14 mouse cellular contexts compared by ENCODE assay signal in genomic region chr6:4561621-4562020, GRCm38 (mm10). TPM values are rescaled to one million over a fixed set of nuclear protein-coding genes. Genes with fewer than 3 reads are reported as not detected.
DNase-seq lines count a peak whose midpoint lies in the region; ATAC-seq and TF ChIP-seq lines count a peak whose summit lies in the region.
"Had no signal": no experiment of that assay in that cellular context is flagged by ENCODE, and none has a peak within 500 bp of the region (broad histone marks: within the 10 kb centered on the region; RNA-seq: fewer than 3 reads in every experiment).

No protein-coding gene starts in this region.

- H3K4me2 ChIP-seq in kidney, embryonic 15.5 days: peak overlapping the region; percentile 18; the same call in 1 of the 2 replicates
- no peak overlapping the region for H3K4me2 ChIP-seq in embryonic facial prominence, embryonic 11.5 days (ENCODE audit: low read depth, low read length)
- H3K4me2 ChIP-seq in limb, embryonic 11.5 days (ENCODE audit: low read depth, severe bottlenecking): 0 out of 2 replicates have a peak overlapping the region, but pooled peaks have one; percentile 7
- H3K4me2 ChIP-seq: forebrain, embryonic 13.5 days; liver, embryonic 11.5 days; midbrain, embryonic 12.5 days had no signal

- peaks cover 25% of the 10 kb centered on the region for H3K4me1 ChIP-seq in kidney, embryonic 15.5 days
- peaks cover 3% of the 10 kb centered on the region; the same call in 1 of the 2 replicates for H3K4me1 ChIP-seq in embryonic facial prominence, embryonic 11.5 days (ENCODE audit: control insufficient read depth, insufficient read depth, low read length)
- peaks cover 32% of the 10 kb centered on the region for H3K4me1 ChIP-seq in limb, embryonic 11.5 days (ENCODE audit: control insufficient read depth, insufficient read depth, low read length)

- no peak for TF ChIP-seq CTCF in gastrocnemius, adult 2 months (IDR thresholded peaks at IDR 0.05)

- H3K27ac ChIP-seq in gastrocnemius, adult 2 months: 0 out of 2 replicates have a peak overlapping the region, but pooled peaks have one; percentile 38
- H3K27ac ChIP-seq in kidney, embryonic 15.5 days: peak overlapping the region; percentile 34; the same call in 1 of the 2 replicates
- H3K27ac ChIP-seq in embryonic facial prominence, embryonic 11.5 days (replicated peaks; ENCODE audit: low read depth, low read length): peak overlapping the region; percentile 59
- peak overlapping the region; percentile 85 for H3K27ac ChIP-seq in limb, embryonic 11.5 days (replicated peaks; ENCODE audit: low read depth, low read length)
- H3K27ac ChIP-seq: forebrain, embryonic 13.5 days; left cerebral cortex, adult 2 months; midbrain, embryonic 12.5 days had no signal

- ATAC-seq in kidney, embryonic 15.5 days (replicated peaks; ENCODE audit: low FRiP score): no peak; the same call in 1 of the 2 replicates
- ATAC-seq in embryonic facial prominence, embryonic 11.5 days (replicated peaks; ENCODE audit: insufficient number of reproducible peaks, low FRiP score, low TSS enrichment, low read depth): peak; percentile 35; the same call in 1 of the 2 replicates
- ATAC-seq in limb, embryonic 11.5 days (ENCODE audit: insufficient number of reproducible peaks, low FRiP score, low TSS enrichment, low read depth): no peak
- ATAC-seq in erythroid progenitor cell, adult 5-6 weeks (replicated peaks; ENCODE audit: low FRiP score, poor library complexity, severe bottlenecking): no peak
- ATAC-seq: forebrain, embryonic 13.5 days; inflammation-experienced regulatory T-cells, adult 6 months had no signal

- H3K9ac ChIP-seq in kidney, embryonic 15.5 days: no peak overlapping the region
- no peak overlapping the region for H3K9ac ChIP-seq in embryonic facial prominence, embryonic 11.5 days (replicated peaks; ENCODE audit: low read length)
- no peak overlapping the region for H3K9ac ChIP-seq in limb, embryonic 11.5 days (ENCODE audit: low read length)
- H3K9ac ChIP-seq: forebrain, embryonic 13.5 days; midbrain, embryonic 12.5 days had no signal

- H3K4me3 ChIP-seq in gastrocnemius, adult 2 months: no peak overlapping the region
- no peak overlapping the region for H3K4me3 ChIP-seq in kidney, embryonic 15.5 days (replicated peaks)
- H3K4me3 ChIP-seq in embryonic facial prominence, embryonic 11.5 days (ENCODE audit: low read depth, low read length): no peak overlapping the region
- H3K4me3 ChIP-seq in limb, embryonic 11.5 days (ENCODE audit: low read depth, low read length): no peak overlapping the region
- H3K4me3 ChIP-seq: forebrain, embryonic 13.5 days; left cerebral cortex, adult 2 months; midbrain, embryonic 12.5 days had no signal

- intact Hi-C loops in gastrocnemius, adult 2 months (cut with DNase I): no loop called here

- no peaks in the 10 kb centered on the region for H3K36me3 ChIP-seq in kidney, embryonic 15.5 days
- H3K36me3 ChIP-seq in embryonic facial prominence, embryonic 11.5 days (replicated peaks; ENCODE audit: control insufficient read depth, insufficient read depth, low read depth, low read length): no peaks in the 10 kb centered on the region; the same call in 1 of the 2 replicates
- no peaks in the 10 kb centered on the region for H3K36me3 ChIP-seq in limb, embryonic 11.5 days (ENCODE audit: control insufficient read depth, insufficient read depth, low read length)
- H3K36me3 ChIP-seq: midbrain, embryonic 12.5 days had no signal

- no peaks in the 10 kb centered on the region for H3K9me3 ChIP-seq in kidney, embryonic 15.5 days (replicated peaks)
- H3K9me3 ChIP-seq in embryonic facial prominence, embryonic 11.5 days (replicated peaks; ENCODE audit: control insufficient read depth, low read length): no peaks in the 10 kb centered on the region
- no peaks in the 10 kb centered on the region for H3K9me3 ChIP-seq in limb, embryonic 11.5 days (ENCODE audit: control insufficient read depth, low read length)
- H3K9me3 ChIP-seq: forebrain, embryonic 13.5 days; midbrain, embryonic 12.5 days had no signal

- H3K27me3 ChIP-seq in kidney, embryonic 15.5 days: no peaks in the 10 kb centered on the region
- H3K27me3 ChIP-seq in embryonic facial prominence, embryonic 11.5 days (ENCODE audit: control insufficient read depth, insufficient read depth, low read length): no peaks in the 10 kb centered on the region
- H3K27me3 ChIP-seq in limb, embryonic 11.5 days (ENCODE audit: control insufficient read depth, insufficient read depth, low read length): no peaks in the 10 kb centered on the region
- H3K27me3 ChIP-seq: forebrain, embryonic 13.5 days; midbrain, embryonic 12.5 days had no signal

- no peak for DNase-seq in gastrocnemius, adult 2 months
- no peak for DNase-seq in gastrocnemius, postnatal 10 days
- no peak for DNase-seq in kidney, postnatal 14 days
- DNase-seq in embryonic facial prominence, embryonic 11.5 days (ENCODE audit: low spot score): peak; percentile 78
- DNase-seq in limb, embryonic 11.5 days (ENCODE audit: low spot score): no peak
- no peak for DNase-seq in thymus, adult 18-20 months
- DNase-seq: cerebellum, adult 18-20 months had no signal

RNA-seq across cellular contexts. Expression of gene Casd1, which starts 39.0 kb away (rescaled TPM):
- 10 to 100 TPM; 18.6 to 20.4 TPM for total RNA-seq in gastrocnemius, adult 2 months (2021)
- 10 to 100 TPM; 30.1 to 34.6 TPM for total RNA-seq in gastrocnemius, postnatal 10 days (2021)
- 31.6 and 34.1 TPM in 2 replicates for polyA plus RNA-seq in kidney, embryonic 15.5 days (2015; fragmentation: Nextera tagmentation; extraction: Ambion mirVana)
- polyA plus RNA-seq in embryonic facial prominence, embryonic 11.5 days (2014; fragmentation: Nextera tagmentation; extraction: Ambion mirVana): 57.7 and 61.6 TPM in 2 replicates
- 79.2 and 92.1 TPM in 2 replicates for polyA plus RNA-seq in limb, embryonic 11.5 days (2014; fragmentation: Nextera tagmentation; extraction: Ambion mirVana)
- 6.1 and 7.5 TPM in 2 replicates for total RNA-seq in erythroid progenitor cell, adult 5-6 weeks (2015; ENCODE audit: low replicate concordance)
- 6.0 and 7.3 TPM in 2 replicates for total RNA-seq in erythroid progenitor cell, adult 5-6 weeks (2017; ENCODE audit: low replicate concordance)

RNA-seq across cellular contexts. Expression of gene Col1a2, which starts 57.0 kb away (rescaled TPM):
- total RNA-seq in gastrocnemius, adult 2 months (2021): 100 to 1,000 TPM; 127 to 394 TPM
- 1,000 to 10,000 TPM; 2,936 to 4,479 TPM for total RNA-seq in gastrocnemius, postnatal 10 days (2021)
- polyA plus RNA-seq in kidney, embryonic 15.5 days (2015; fragmentation: Nextera tagmentation; extraction: Ambion mirVana): 610 and 639 TPM in 2 replicates
- 225 and 245 TPM in 2 replicates for polyA plus RNA-seq in embryonic facial prominence, embryonic 11.5 days (2014; fragmentation: Nextera tagmentation; extraction: Ambion mirVana)
- polyA plus RNA-seq in limb, embryonic 11.5 days (2014; fragmentation: Nextera tagmentation; extraction: Ambion mirVana): 243 and 265 TPM in 2 replicates
- total RNA-seq in erythroid progenitor cell, adult 5-6 weeks (2015; ENCODE audit: low replicate concordance): 2.9 and 5.0 TPM in 2 replicates
- total RNA-seq in erythroid progenitor cell, adult 5-6 weeks (2017; ENCODE audit: low replicate concordance): 2.5 and 3.0 TPM in 2 replicates

Comparison
In these comparisons a context has a peak if more than half of its experiments do, and no peak if none do; other contexts are left out.
1. H3K27ac ChIP-seq: peak in every context shown above with its lines; median percentile 85 in limb, embryonic 11.5 days; 59 in embryonic facial prominence, embryonic 11.5 days; 38 in gastrocnemius, adult 2 months; 34 in kidney, embryonic 15.5 days.
2. RNA of gene Col1a2, which starts 57.0 kb away (total RNA-seq): 2,936 to 4,479 TPM in gastrocnemius, postnatal 10 days and 127 to 394 TPM in gastrocnemius, adult 2 months; 2.5 to 5.0 TPM in erythroid progenitor cell, adult 5-6 weeks; every median in the first group is over 10 times any median in the second.